Mouse (Mus musculus): ENCODE results near the gene Uhrf2. TPM values are rescaled to one million over a fixed set of nuclear protein-coding genes. Genes with fewer than 3 reads are reported as not detected.
A peak's percentile ranks its signal among the peaks of the same experiment; 100 is the strongest.

Uhrf2 gene
- polyA plus RNA-seq, 1 experiment from 2014 or later: 44.0 TPM

DNA sequence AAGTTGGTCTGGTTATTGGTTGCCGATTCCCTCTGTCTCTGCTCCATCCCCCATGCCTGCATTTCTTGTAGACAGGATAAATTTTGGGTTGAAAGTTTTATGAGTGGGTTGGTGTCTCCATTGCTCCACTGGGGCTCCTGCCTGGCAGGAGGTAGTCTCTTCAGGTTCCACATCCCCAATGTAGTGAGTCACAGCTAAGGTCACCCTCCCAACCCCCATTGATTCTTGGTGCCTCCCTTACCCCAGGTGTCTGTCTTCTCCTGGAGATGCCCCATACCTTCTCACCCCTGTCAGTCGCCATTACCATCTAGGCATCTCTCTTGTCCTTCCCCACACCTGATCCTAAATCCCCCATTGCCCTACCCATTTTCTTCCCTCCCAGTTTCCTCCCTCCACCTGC is 23.9 kb downstream of the Uhrf2 start:
- Histone ChIP-seq H3K9me3 (replicated peaks) (no peaks in the 10 kb centered on the region), H3K4me3 (replicated peaks) (no peak overlapping the region), H3K27ac (replicated peaks) (no peak overlapping the region), H3K36me3 (0 out of 2 replicates have a peak, but pooled peaks cover 3% of the 10 kb centered on the region), H3K27me3 (replicated peaks) (no peaks in the 10 kb centered on the region), H3K4me2 (no peak overlapping the region), H3K4me1 (no peaks in the 10 kb centered on the region), H3K9ac (replicated peaks) (no peak overlapping the region)
- ATAC-seq (ENCODE audit: low FRiP score): no peak
- WGBS: 96% methylated on average over 2 of the region's 2 CpGs

GRCm38 (mm10) chr19:30065797-30066196 is 35.5 kb downstream of the Uhrf2 start:
- WGBS: 72% methylated on average over 4 of the region's 4 CpGs
- no peak overlapping the region for H3K4me2 ChIP-seq
- ATAC-seq (ENCODE audit: low FRiP score): no peak
- H3K9me3 ChIP-seq (replicated peaks): no peaks in the 10 kb centered on the region
- peaks cover 4% of the 10 kb centered on the region; the same call in 1 of the 2 replicates for H3K4me1 ChIP-seq
- no peak overlapping the region for H3K9ac ChIP-seq (replicated peaks)
- no peak overlapping the region for H3K4me3 ChIP-seq (replicated peaks)
- peaks cover 10% of the 10 kb centered on the region for H3K36me3 ChIP-seq
- no peaks in the 10 kb centered on the region for H3K27me3 ChIP-seq (replicated peaks)
- no peak overlapping the region for H3K27ac ChIP-seq (replicated peaks)

- Histone ChIP-seq H3K4me1 (0 out of 2 replicates have a peak, but pooled peaks cover 5% of the 10 kb centered on the region), H3K36me3 (peaks cover 63% of the 10 kb centered on the region), H3K27me3 (replicated peaks) (no peaks in the 10 kb centered on the region), H3K9me3 (replicated peaks) (no peaks in the 10 kb centered on the region), H3K27ac (replicated peaks) (peak overlapping the region; percentile 45), H3K9ac (replicated peaks) (no peak overlapping the region), H3K4me2 (no peak overlapping the region), H3K4me3 (replicated peaks) (no peak overlapping the region)
- 27% methylated on average over 6 of the region's 6 CpGs for WGBS
- ATAC-seq (ENCODE audit: low FRiP score): peak; percentile 79
Measured at GRCm38 (mm10) chr19:30090163-30090562, 59.9 kb downstream of the Uhrf2 start.

- no peaks in the 10 kb centered on the region for H3K27me3 ChIP-seq (replicated peaks)
- no peak overlapping the region for H3K27ac ChIP-seq (replicated peaks)
- H3K4me2 ChIP-seq: no peak overlapping the region
- peaks cover 63% of the 10 kb centered on the region for H3K36me3 ChIP-seq
- no peak overlapping the region for H3K4me3 ChIP-seq (replicated peaks)
- no peak for ATAC-seq (ENCODE audit: low FRiP score)
- H3K4me1 ChIP-seq: 0 out of 2 replicates have a peak, but pooled peaks cover 10% of the 10 kb centered on the region
- WGBS: 75% methylated on average over 12 of the region's 12 CpGs
- no peak overlapping the region for H3K9ac ChIP-seq (replicated peaks)
- H3K9me3 ChIP-seq (replicated peaks): no peaks in the 10 kb centered on the region
Measured at GRCm38 (mm10) chr19:30091644-30092295, 61.5 kb downstream of the Uhrf2 start.

- peak overlapping the region; percentile 48 for H3K27ac ChIP-seq (replicated peaks)
- 36% methylated on average over 3 of the region's 3 CpGs for WGBS
- 0 out of 2 replicates have a peak, but pooled peaks cover 5% of the 10 kb centered on the region for H3K4me1 ChIP-seq
- no peaks in the 10 kb centered on the region for H3K9me3 ChIP-seq (replicated peaks)
- ATAC-seq (ENCODE audit: low FRiP score): peak; percentile 51; the same call in 1 of the 2 replicates
- peaks cover 59% of the 10 kb centered on the region for H3K36me3 ChIP-seq
- H3K27me3 ChIP-seq (replicated peaks): no peaks in the 10 kb centered on the region
- H3K4me3 ChIP-seq (replicated peaks): no peak overlapping the region
- H3K9ac ChIP-seq (replicated peaks): no peak overlapping the region
- no peak overlapping the region for H3K4me2 ChIP-seq
Measured at GRCm38 (mm10) chr19:30096186-30096585, 65.9 kb downstream of the Uhrf2 start.

- Histone ChIP-seq H3K27me3 (replicated peaks) (no peaks in the 10 kb centered on the region), H3K9ac (replicated peaks) (no peak overlapping the region), H3K36me3 (peaks cover 59% of the 10 kb centered on the region), H3K4me1 (0 out of 2 replicates have a peak, but pooled peaks cover 5% of the 10 kb centered on the region), H3K27ac (replicated peaks) (peak overlapping the region; percentile 48; the same call in 1 of the 2 replicates), H3K4me3 (replicated peaks) (no peak overlapping the region), H3K4me2 (no peak overlapping the region), H3K9me3 (replicated peaks) (no peaks in the 10 kb centered on the region)
- WGBS: 64% methylated on average over 4 of the region's 4 CpGs
- ATAC-seq (ENCODE audit: low FRiP score): no peak
Measured at GRCm38 (mm10) chr19:30097039-30097438, 66.7 kb downstream of the Uhrf2 start.

DNA sequence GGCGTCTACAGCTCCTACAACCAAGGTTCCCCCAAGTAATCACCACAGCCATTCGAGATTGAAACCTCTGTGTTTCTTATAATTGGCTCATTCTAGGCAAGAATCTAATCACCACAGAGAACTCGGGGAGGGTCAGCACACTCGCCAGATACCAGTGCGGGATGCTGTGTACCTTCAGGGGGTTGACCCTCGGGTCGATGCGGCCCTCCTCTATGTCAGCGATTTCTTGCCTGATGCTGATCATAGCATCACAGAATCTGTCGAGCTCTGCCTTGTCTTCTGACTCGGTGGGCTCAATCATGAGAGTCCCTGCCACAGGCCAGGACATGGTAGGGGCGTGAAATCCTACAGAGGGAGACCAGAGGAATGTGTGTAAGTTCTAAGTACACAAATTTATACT is 70.3 kb downstream of the Uhrf2 start:
- no peak overlapping the region for H3K4me2 ChIP-seq
- no peak overlapping the region for H3K4me3 ChIP-seq (replicated peaks)
- ATAC-seq (ENCODE audit: low FRiP score): no peak
- H3K36me3 ChIP-seq: peaks cover 29% of the 10 kb centered on the region
- 0 out of 2 replicates have a peak, but pooled peaks cover 5% of the 10 kb centered on the region for H3K4me1 ChIP-seq
- no peak overlapping the region for H3K9ac ChIP-seq (replicated peaks)
- H3K27me3 ChIP-seq (replicated peaks): no peaks in the 10 kb centered on the region
- 95% methylated on average over 12 of the region's 12 CpGs for WGBS
- H3K27ac ChIP-seq (replicated peaks): no peak overlapping the region
- no peaks in the 10 kb centered on the region for H3K9me3 ChIP-seq (replicated peaks)

GRCm38 (mm10) chr19:30102620-30103019 is 72.3 kb downstream of the Uhrf2 start:
- WGBS: 91% methylated on average over 6 of the region's 6 CpGs
- ATAC-seq (ENCODE audit: low FRiP score): no peak
- H3K27ac ChIP-seq (replicated peaks): no peak overlapping the region
- H3K27me3 ChIP-seq (replicated peaks): no peaks in the 10 kb centered on the region
- H3K4me2 ChIP-seq: no peak overlapping the region
- H3K9ac ChIP-seq (replicated peaks): no peak overlapping the region
- 0 out of 2 replicates have a peak, but pooled peaks cover 3% of the 10 kb centered on the region for H3K4me1 ChIP-seq
- H3K4me3 ChIP-seq (replicated peaks): no peak overlapping the region
- H3K36me3 ChIP-seq: peaks cover 20% of the 10 kb centered on the region
- H3K9me3 ChIP-seq (replicated peaks): no peaks in the 10 kb centered on the region

GRCm38 (mm10) chr19:30105045-30105842 is 74.9 kb downstream of the Uhrf2 start:
- Histone ChIP-seq H3K27ac (replicated peaks) (no peak overlapping the region), H3K36me3 (no peaks in the 10 kb centered on the region), H3K9me3 (replicated peaks) (no peaks in the 10 kb centered on the region), H3K9ac (replicated peaks) (no peak overlapping the region), H3K4me1 (peaks cover 18% of the 10 kb centered on the region), H3K4me3 (replicated peaks) (no peak overlapping the region), H3K4me2 (no peak overlapping the region), H3K27me3 (replicated peaks) (no peaks in the 10 kb centered on the region)
- WGBS: 89% methylated on average over 6 of the region's 6 CpGs
- no peak for ATAC-seq (ENCODE audit: low FRiP score)

DNA sequence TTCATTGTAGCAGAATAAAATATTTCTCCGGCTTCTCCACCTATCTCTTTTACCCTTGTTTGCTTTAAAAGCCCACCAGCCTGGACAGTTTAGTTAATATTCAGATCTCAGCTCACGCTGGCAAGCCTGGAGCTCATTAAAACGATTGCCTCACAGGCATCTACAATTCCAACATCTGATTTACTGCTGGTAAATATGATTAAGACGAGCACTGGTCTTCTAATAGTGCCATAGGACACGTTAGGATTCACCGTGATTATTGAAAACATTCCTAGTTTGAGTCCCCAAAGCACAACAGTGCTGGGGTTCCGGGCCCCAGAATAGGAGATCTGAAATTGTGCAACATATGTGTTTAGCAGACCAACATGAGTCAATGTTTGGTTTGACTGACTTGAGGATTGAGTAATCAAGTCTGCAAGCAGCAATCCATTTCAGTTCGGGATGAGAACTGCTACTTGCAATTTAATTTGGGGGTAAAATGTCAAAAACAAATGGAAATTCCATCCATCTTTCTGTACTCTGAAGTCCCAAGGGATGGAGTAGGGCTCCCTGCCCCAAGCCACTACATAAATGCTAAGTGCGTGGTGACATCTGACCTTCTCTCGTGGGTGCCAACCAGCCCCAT is 77.0 kb downstream of the Uhrf2 start:
- Histone ChIP-seq H3K4me1 (peaks cover 18% of the 10 kb centered on the region), H3K36me3 (no peaks in the 10 kb centered on the region), H3K9ac (replicated peaks) (no peak overlapping the region), H3K4me3 (replicated peaks) (no peak overlapping the region), H3K27ac (replicated peaks) (no peak overlapping the region), H3K4me2 (no peak overlapping the region), H3K27me3 (replicated peaks) (no peaks in the 10 kb centered on the region), H3K9me3 (replicated peaks) (no peaks in the 10 kb centered on the region)
- ATAC-seq (ENCODE audit: low FRiP score): no peak
- WGBS: 39% methylated on average over 10 of the region's 10 CpGs

DNA sequence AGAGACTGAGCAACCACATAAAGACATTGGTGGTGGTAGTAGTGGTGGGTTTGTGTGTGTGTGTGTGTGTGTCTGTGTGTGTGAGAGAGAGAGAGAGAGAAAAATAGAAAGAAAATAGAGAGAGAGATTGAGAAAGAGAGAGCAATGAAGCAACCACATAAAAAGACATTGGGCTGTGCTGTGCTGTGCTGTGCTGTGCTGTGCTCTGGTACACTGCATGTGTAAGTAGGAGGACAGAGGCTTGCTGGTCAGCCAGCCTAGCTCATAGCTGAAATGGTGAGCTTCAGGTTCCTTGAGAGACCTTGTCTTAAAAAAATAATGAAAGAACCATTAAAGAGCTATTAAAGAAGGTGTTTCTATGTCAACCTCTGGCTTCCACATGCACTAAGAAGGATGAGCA is 78.3 kb downstream of the Uhrf2 start:
- Histone ChIP-seq H3K4me3 (replicated peaks) (no peak overlapping the region), H3K9me3 (replicated peaks) (no peaks in the 10 kb centered on the region), H3K4me1 (peaks cover 18% of the 10 kb centered on the region), H3K9ac (replicated peaks) (no peak overlapping the region), H3K36me3 (no peaks in the 10 kb centered on the region), H3K27ac (replicated peaks) (peak overlapping the region; percentile 69), H3K4me2 (no peak overlapping the region), H3K27me3 (replicated peaks) (no peaks in the 10 kb centered on the region)
- peak; percentile 70; the same call in 1 of the 2 replicates for ATAC-seq (ENCODE audit: low FRiP score)

All from neural tube, embryonic 15.5 days (tissue).